In the genomic region with DNA sequence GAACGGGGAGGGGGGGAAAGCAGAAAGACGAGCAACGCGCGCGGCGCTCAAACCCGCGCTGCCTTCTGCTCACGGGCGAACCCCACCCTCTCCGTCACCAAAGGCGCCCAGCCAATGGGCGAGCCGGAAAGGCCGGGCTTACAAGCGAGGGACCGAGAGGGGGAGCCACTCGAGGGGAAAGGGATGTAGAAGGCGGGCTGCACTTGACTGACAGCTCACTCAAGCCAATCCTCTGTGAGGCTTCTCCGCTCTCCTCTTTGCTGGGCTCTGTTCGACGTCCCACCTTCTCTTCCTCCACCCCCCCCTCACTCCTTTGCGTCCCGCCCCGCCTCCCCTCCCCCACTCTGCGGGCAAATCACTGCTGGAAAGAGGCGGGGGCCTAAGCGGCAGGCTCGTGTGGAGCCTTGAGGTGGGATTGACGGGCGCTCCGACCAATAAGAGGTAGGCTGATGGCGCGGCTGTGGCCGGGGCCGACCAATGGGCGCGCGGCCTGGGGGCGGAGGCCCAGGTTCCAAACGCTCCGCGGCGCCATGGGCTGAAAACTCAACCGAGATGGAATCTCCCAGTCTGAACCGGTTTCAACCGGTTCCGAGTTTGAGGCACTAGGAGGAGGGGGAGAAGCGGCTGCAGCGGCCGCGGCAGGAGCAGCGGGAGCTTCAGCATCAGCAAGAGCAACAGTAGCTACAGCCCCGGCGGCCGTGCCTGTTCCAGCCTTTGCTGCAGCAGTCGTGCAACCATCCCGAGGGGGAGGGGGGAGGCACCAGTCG, we compare ENCODE assay signal across 8 mouse cellular contexts. TPM values are rescaled to one million over a fixed set of nuclear protein-coding genes. Genes with fewer than 3 reads are reported as not detected.
DNase-seq lines count a peak whose midpoint lies in the region; ATAC-seq lines count a peak whose summit lies in the region.

A gene (plus strand): TSS at position 615 of the 767 bp plus-strand sequence.

- intact Hi-C loops in heart, postnatal 14 days (cut with DNase I): loop anchor here (2.0 to 5.0 kb wide), 4 partner anchors 103 to 623 kb away; a partner anchor contains a TSS

- H3K4me3 ChIP-seq in forebrain, embryonic 14.5 days (ENCODE audit: low read depth, low read length): peak within 1 kb of the TSS; percentile 93
- H3K4me3 ChIP-seq in neural tube, embryonic 15.5 days (replicated peaks): peak within 1 kb of the TSS; percentile 93

- H3K4me2 ChIP-seq in forebrain, embryonic 14.5 days (ENCODE audit: low read length): peak within 1 kb of the TSS; percentile 86
- peak within 1 kb of the TSS; percentile 82 for H3K4me2 ChIP-seq in neural tube, embryonic 15.5 days

- H3K27ac ChIP-seq in forebrain, embryonic 14.5 days (ENCODE audit: low read depth, low read length): peak within 1 kb of the TSS; percentile 100
- peak within 1 kb of the TSS; percentile 100 for H3K27ac ChIP-seq in neural tube, embryonic 15.5 days (replicated peaks)

- peak within 1 kb of the TSS; percentile 98 for H3K9ac ChIP-seq in forebrain, embryonic 14.5 days (ENCODE audit: low read length)
- peak within 1 kb of the TSS; percentile 98 for H3K9ac ChIP-seq in neural tube, embryonic 15.5 days (replicated peaks)

- DNase-seq in ES-CJ7 (ENCODE audit: low read depth, low spot score): peak; percentile 100
- DNase-seq in cerebellum, adult 11 months: peak; percentile 100
- peak; percentile 100 for DNase-seq in forebrain, embryonic 14.5 days (ENCODE audit: low spot score)
- DNase-seq in heart, postnatal 14 days: peak; percentile 100
- DNase-seq in layer of hippocampus, adult 11-12 months (ENCODE audit: low spot score): peak; percentile 100
- peak; percentile 99 to 100 for DNase-seq in lung, adult 18-20 months
- peak; percentile 100 for DNase-seq in testis, postnatal 14 days (ENCODE audit: low spot score)

- ATAC-seq in forebrain, embryonic 14.5 days: peak; percentile 98
- peak; percentile 98 for ATAC-seq in neural tube, embryonic 15.5 days (ENCODE audit: low FRiP score)

- no peaks in the 10 kb centered on the region for H3K36me3 ChIP-seq in forebrain, embryonic 14.5 days (ENCODE audit: control insufficient read depth, insufficient read depth, low read length)
- H3K36me3 ChIP-seq in neural tube, embryonic 15.5 days: no peaks in the 10 kb centered on the region

- H3K4me1 ChIP-seq in forebrain, embryonic 14.5 days (ENCODE audit: control insufficient read depth, insufficient read depth, low read length): peaks cover 6% of the 10 kb centered on the region
- H3K4me1 ChIP-seq in neural tube, embryonic 15.5 days: peaks cover 25% of the 10 kb centered on the region

- H3K27me3 ChIP-seq in forebrain, embryonic 14.5 days (replicated peaks; ENCODE audit: control insufficient read depth, insufficient read depth, low read length): no peaks in the 10 kb centered on the region
- no peaks in the 10 kb centered on the region for H3K27me3 ChIP-seq in neural tube, embryonic 15.5 days (replicated peaks)

- WGBS in forebrain, embryonic 14.5 days: under 1% methylated on average over 58 of the region's 60 CpGs
- WGBS in neural tube, embryonic 15.5 days: 0% methylated on average over 59 of the region's 60 CpGs

- H3K9me3 ChIP-seq in forebrain, embryonic 14.5 days (replicated peaks; ENCODE audit: control insufficient read depth, low read length): no peaks in the 10 kb centered on the region
- no peaks in the 10 kb centered on the region for H3K9me3 ChIP-seq in neural tube, embryonic 15.5 days (replicated peaks)

RNA-seq across cellular contexts. Expression of the gene that starts here (rescaled TPM):
- 94.5 and 114 TPM in 2 replicates for polyA plus RNA-seq in forebrain, embryonic 14.5 days (2014; fragmentation: Nextera tagmentation; extraction: Ambion mirVana)
- total RNA-seq in heart, postnatal 14 days (2021): 10 to 100 TPM; 38.9 to 41.7 TPM
- polyA plus RNA-seq in neural tube, embryonic 15.5 days (2015; fragmentation: Nextera tagmentation; extraction: Ambion mirVana): 61.6 and 63.7 TPM in 2 replicates

Comparison
In these comparisons a context has a peak if more than half of its experiments do, and no peak if none do; other contexts are left out.
1. Peak in every context shown above with its lines: DNase-seq, ATAC-seq, H3K4me3 ChIP-seq and H3K27ac ChIP-seq.